Mouse (Mus musculus): ENCODE measurements around the gene H2-Aa. TPM values are rescaled to one million over a fixed set of nuclear protein-coding genes. Genes with fewer than 3 reads are reported as not detected.

The H2-Aa gene
- polyA plus RNA-seq, 1 experiment from 2014 or later = 3.3 TPM

- ATAC-seq (ENCODE audit: low FRiP score, low TSS enrichment) = no peak
- H3K9me3 ChIP-seq (ENCODE audit: low read length) = no peaks in the 10 kb centered on the region
- 0 out of 2 replicates have a peak, but pooled peaks cover 2% of the 10 kb centered on the region for H3K27me3 ChIP-seq (ENCODE audit: insufficient read depth, low read length)
- H3K27ac ChIP-seq (ENCODE audit: low read length) = no peak overlapping the region
- no peaks in the 10 kb centered on the region for H3K36me3 ChIP-seq (ENCODE audit: insufficient read depth, low read length)
- H3K4me1 ChIP-seq (ENCODE audit: insufficient read depth, low read length) = no peaks in the 10 kb centered on the region
- H3K9ac ChIP-seq (replicated peaks; ENCODE audit: low read length) = no peak overlapping the region
- 85% methylated on average over 2 of the region's 2 CpGs for WGBS
- H3K4me2 ChIP-seq (replicated peaks; ENCODE audit: low read depth, low read length) = no peak overlapping the region
- H3K4me3 ChIP-seq (ENCODE audit: low read length) = no peak overlapping the region
These were observed 16.2 kb upstream of the H2-Aa start for GRCm38 (mm10) chr17:34303789-34304188.

- no peak overlapping the region for H3K4me3 ChIP-seq (ENCODE audit: low read length)
- ATAC-seq (ENCODE audit: low FRiP score, low TSS enrichment) = no peak
- 85% methylated on average over 4 of the region's 4 CpGs for WGBS
- no peaks in the 10 kb centered on the region for H3K4me1 ChIP-seq (ENCODE audit: insufficient read depth, low read length)
- H3K4me2 ChIP-seq (replicated peaks; ENCODE audit: low read depth, low read length) = no peak overlapping the region
- H3K9me3 ChIP-seq (ENCODE audit: low read length) = no peaks in the 10 kb centered on the region
- no peaks in the 10 kb centered on the region for H3K27me3 ChIP-seq (ENCODE audit: insufficient read depth, low read length)
- H3K9ac ChIP-seq (replicated peaks; ENCODE audit: low read length) = no peak overlapping the region
- H3K27ac ChIP-seq (ENCODE audit: low read length) = no peak overlapping the region
- no peaks in the 10 kb centered on the region for H3K36me3 ChIP-seq (ENCODE audit: insufficient read depth, low read length)
These were observed 14.1 kb upstream of the H2-Aa start for GRCm38 (mm10) chr17:34301670-34302190.

GRCm38 (mm10) chr17:34300691-34301566, 13.3 kb upstream of the H2-Aa start:
- WGBS = 69% methylated on average over 23 of the region's 23 CpGs
- H3K4me1 ChIP-seq (ENCODE audit: insufficient read depth, low read length) = no peaks in the 10 kb centered on the region
- no peaks in the 10 kb centered on the region for H3K27me3 ChIP-seq (ENCODE audit: insufficient read depth, low read length)
- no peak overlapping the region for H3K9ac ChIP-seq (replicated peaks; ENCODE audit: low read length)
- no peak overlapping the region for H3K27ac ChIP-seq (ENCODE audit: low read length)
- H3K36me3 ChIP-seq (ENCODE audit: insufficient read depth, low read length) = no peaks in the 10 kb centered on the region
- no peaks in the 10 kb centered on the region for H3K9me3 ChIP-seq (ENCODE audit: low read length)
- H3K4me2 ChIP-seq (replicated peaks; ENCODE audit: low read depth, low read length) = no peak overlapping the region
- no peak for ATAC-seq (ENCODE audit: low FRiP score, low TSS enrichment)
- no peak overlapping the region for H3K4me3 ChIP-seq (ENCODE audit: low read length)

GRCm38 (mm10) chr17:34300071-34300470, 12.4 kb upstream of the H2-Aa start:
- Histone ChIP-seq H3K9ac (replicated peaks; ENCODE audit: low read length) (no peak overlapping the region), H3K9me3 (ENCODE audit: low read length) (no peaks in the 10 kb centered on the region)
- ATAC-seq (ENCODE audit: low FRiP score, low TSS enrichment) = no peak

GRCm38 (mm10) chr17:34299356-34299755, 11.7 kb upstream of the H2-Aa start:
- H3K27me3 ChIP-seq (ENCODE audit: insufficient read depth, low read length) = no peaks in the 10 kb centered on the region
- no peaks in the 10 kb centered on the region for H3K36me3 ChIP-seq (ENCODE audit: insufficient read depth, low read length)
- H3K4me1 ChIP-seq (ENCODE audit: insufficient read depth, low read length) = no peaks in the 10 kb centered on the region
- H3K9ac ChIP-seq (replicated peaks; ENCODE audit: low read length) = no peak overlapping the region
- WGBS = 71% methylated on average over 3 of the region's 3 CpGs
- H3K27ac ChIP-seq (ENCODE audit: low read length) = no peak overlapping the region
- no peak overlapping the region for H3K4me2 ChIP-seq (replicated peaks; ENCODE audit: low read depth, low read length)
- no peak for ATAC-seq (ENCODE audit: low FRiP score, low TSS enrichment)
- H3K4me3 ChIP-seq (ENCODE audit: low read length) = no peak overlapping the region
- H3K9me3 ChIP-seq (ENCODE audit: low read length) = no peaks in the 10 kb centered on the region

More at GRCm38 (mm10) chr17:34300071-34300470, 12.4 kb upstream of the H2-Aa start:
- 83% methylated on average over 8 of the region's 8 CpGs for whole genome bisulfite sequencing
- Histone ChIP-seq H3K36me3 (ENCODE audit: insufficient read depth, low read length) (no peaks in the 10 kb centered on the region), H3K4me1 (ENCODE audit: insufficient read depth, low read length) (no peaks in the 10 kb centered on the region), H3K27me3 (ENCODE audit: insufficient read depth, low read length) (no peaks in the 10 kb centered on the region), H3K4me2 (replicated peaks; ENCODE audit: low read depth, low read length) (no peak overlapping the region), H3K4me3 (ENCODE audit: low read length) (no peak overlapping the region), H3K27ac (ENCODE audit: low read length) (no peak overlapping the region)

GRCm38 (mm10) chr17:34295891-34296794, 8.5 kb upstream of the H2-Aa start:
- ATAC-seq (ENCODE audit: low FRiP score, low TSS enrichment) = peak; percentile 72; the same call in 1 of the 2 replicates
- Histone ChIP-seq H3K36me3 (ENCODE audit: insufficient read depth, low read length) (no peaks in the 10 kb centered on the region), H3K27me3 (ENCODE audit: insufficient read depth, low read length) (no peaks in the 10 kb centered on the region), H3K4me1 (ENCODE audit: insufficient read depth, low read length) (no peaks in the 10 kb centered on the region), H3K27ac (ENCODE audit: low read length) (no peak overlapping the region), H3K9ac (replicated peaks; ENCODE audit: low read length) (no peak overlapping the region), H3K4me3 (ENCODE audit: low read length) (peak overlapping the region; percentile 36), H3K9me3 (ENCODE audit: low read length) (no peaks in the 10 kb centered on the region), H3K4me2 (replicated peaks; ENCODE audit: low read depth, low read length) (peak overlapping the region; percentile 52)
- 21% methylated on average over 23 of the region's 23 CpGs for WGBS

GRCm38 (mm10) chr17:34295307-34295706, 7.7 kb upstream of the H2-Aa start:
- H3K9ac ChIP-seq (replicated peaks; ENCODE audit: low read length) = no peak overlapping the region
- ATAC-seq (ENCODE audit: low FRiP score, low TSS enrichment) = no peak

GRCm38 (mm10) chr17:34294249-34294648, 6.6 kb upstream of the H2-Aa start:
- no peak for ATAC-seq (ENCODE audit: low FRiP score, low TSS enrichment)
- Histone ChIP-seq H3K27me3 (ENCODE audit: insufficient read depth, low read length) (no peaks in the 10 kb centered on the region), H3K9me3 (ENCODE audit: low read length) (no peaks in the 10 kb centered on the region), H3K4me2 (replicated peaks; ENCODE audit: low read depth, low read length) (no peak overlapping the region), H3K27ac (ENCODE audit: low read length) (no peak overlapping the region), H3K4me3 (ENCODE audit: low read length) (no peak overlapping the region), H3K36me3 (ENCODE audit: insufficient read depth, low read length) (no peaks in the 10 kb centered on the region), H3K9ac (replicated peaks; ENCODE audit: low read length) (no peak overlapping the region), H3K4me1 (ENCODE audit: insufficient read depth, low read length) (no peaks in the 10 kb centered on the region)
- WGBS = 61% methylated on average over 4 of the region's 4 CpGs

More at GRCm38 (mm10) chr17:34295307-34295706, 7.7 kb upstream of the H2-Aa start:
- no peak overlapping the region for H3K4me2 ChIP-seq (replicated peaks; ENCODE audit: low read depth, low read length)
- H3K27ac ChIP-seq (ENCODE audit: low read length) = no peak overlapping the region
- H3K27me3 ChIP-seq (ENCODE audit: insufficient read depth, low read length) = no peaks in the 10 kb centered on the region
- no peaks in the 10 kb centered on the region for H3K4me1 ChIP-seq (ENCODE audit: insufficient read depth, low read length)
- H3K4me3 ChIP-seq (ENCODE audit: low read length) = no peak overlapping the region
- no peaks in the 10 kb centered on the region for H3K9me3 ChIP-seq (ENCODE audit: low read length)
- no peaks in the 10 kb centered on the region for H3K36me3 ChIP-seq (ENCODE audit: insufficient read depth, low read length)

GRCm38 (mm10) chr17:34293533-34293932, 5.9 kb upstream of the H2-Aa start:
- Histone ChIP-seq H3K9ac (replicated peaks; ENCODE audit: low read length) (no peak overlapping the region), H3K27me3 (ENCODE audit: insufficient read depth, low read length) (no peaks in the 10 kb centered on the region), H3K27ac (ENCODE audit: low read length) (no peak overlapping the region), H3K4me1 (ENCODE audit: insufficient read depth, low read length) (no peaks in the 10 kb centered on the region), H3K36me3 (ENCODE audit: insufficient read depth, low read length) (no peaks in the 10 kb centered on the region), H3K9me3 (ENCODE audit: low read length) (no peaks in the 10 kb centered on the region), H3K4me2 (replicated peaks; ENCODE audit: low read depth, low read length) (no peak overlapping the region), H3K4me3 (ENCODE audit: low read length) (no peak overlapping the region)
- WGBS = 45% methylated on average over 2 of the region's 2 CpGs
- no peak for ATAC-seq (ENCODE audit: low FRiP score, low TSS enrichment)

All from kidney, embryonic 16.5 days (tissue).